Mouse (Mus musculus) erythroblast, adult 5-6 weeks (primary cell): ENCODE data around the gene Tnfrsf14. TPM values are rescaled to one million over a fixed set of nuclear protein-coding genes. Genes with fewer than 3 reads are reported as not detected.

Experiments used
- ATAC-seq: replicated peaks from 2 replicates; pipeline ENCODE4 v1.8.0; 2016; ENCODE audit warnings: moderate number of reproducible peaks, mild to moderate bottlenecking, moderate TSS enrichment, inconsistent platforms; ENCODE audit not compliant: poor library complexity, low FRiP score, severe bottlenecking
- total RNA-seq, 2 experiments: library from RNA; stranded (forward) in 1 of 2; stranded (reverse) in 1 of 2; fragments of 150-400 nt in 1 of 2; fragments of 200-764, 138-1000 nt in 1 of 2; gene quantifications; 2 replicates each; pipeline versions ENCODE4 v1.2.3 to v1.2.4; 2015 to 2017; ENCODE audit warnings: low replicate concordance in 2 of 2

Tnfrsf14 gene
- total RNA-seq, 2 experiments from 2014 or later, result 677 to 775 TPM

GRCm38 (mm10) chr4:154925413-154925812, 3.0 kb downstream of the Tnfrsf14 start:
- ATAC-seq, result 0 out of 2 replicates have a peak, but pooled peaks have one; percentile 10

- ATAC-seq, result no peak
These were observed 5.4 kb downstream of the Tnfrsf14 start for GRCm38 (mm10) chr4:154922931-154923330.

- no peak for ATAC-seq
These were observed 6.1 kb downstream of the Tnfrsf14 start for GRCm38 (mm10) chr4:154922291-154922690.

DNA sequence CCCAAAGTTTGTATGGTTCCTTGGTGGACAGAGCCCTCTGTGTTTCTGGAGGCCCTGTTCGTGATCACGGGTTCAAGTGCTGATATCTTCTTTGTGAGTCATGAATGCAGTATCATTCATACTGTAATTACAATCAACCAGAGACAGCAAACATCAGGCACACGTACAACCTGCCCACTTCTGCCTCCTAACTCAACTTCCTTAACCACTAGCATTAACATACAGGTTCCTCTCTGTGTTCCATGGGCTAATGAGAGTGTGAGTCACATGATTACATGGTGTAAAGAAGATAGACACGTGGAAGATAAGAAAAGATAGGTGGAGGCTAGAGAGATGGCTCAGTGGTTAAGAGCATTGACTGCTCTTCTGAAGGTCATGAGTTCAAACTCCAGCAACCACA, 11.7 kb downstream of the Tnfrsf14 start:
- ATAC-seq, result no peak

GRCm38 (mm10) chr4:154915286-154915685, 13.1 kb downstream of the Tnfrsf14 start:
- no peak for ATAC-seq

DNA sequence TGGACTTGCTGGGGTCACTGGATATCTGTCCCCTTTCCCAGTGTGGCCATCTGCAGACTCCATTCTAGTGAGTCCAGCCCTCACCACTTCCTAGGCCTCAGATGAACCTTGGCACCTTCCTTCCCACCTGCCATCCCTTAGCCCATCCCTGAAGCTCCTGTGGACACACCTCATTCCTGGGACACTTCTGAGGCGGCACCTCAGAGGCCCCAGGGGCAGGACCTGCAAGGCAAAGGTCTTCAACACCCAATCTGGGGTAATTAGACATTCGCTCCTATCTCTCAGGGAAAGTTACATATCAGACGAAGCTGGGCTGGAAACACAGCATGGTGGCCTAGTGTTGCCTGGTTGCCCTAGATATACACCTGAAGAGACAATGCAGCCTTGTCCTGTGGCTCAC, 13.7 kb downstream of the Tnfrsf14 start:
- ATAC-seq, result no peak

GRCm38 (mm10) chr4:154914252-154914651, 14.1 kb downstream of the Tnfrsf14 start:
- no peak for ATAC-seq

GRCm38 (mm10) chr4:154913845-154914244, 14.5 kb downstream of the Tnfrsf14 start:
- ATAC-seq, result no peak

GRCm38 (mm10) chr4:154911644-154912043, 16.7 kb downstream of the Tnfrsf14 start:
- peak; percentile 76 for ATAC-seq

DNA sequence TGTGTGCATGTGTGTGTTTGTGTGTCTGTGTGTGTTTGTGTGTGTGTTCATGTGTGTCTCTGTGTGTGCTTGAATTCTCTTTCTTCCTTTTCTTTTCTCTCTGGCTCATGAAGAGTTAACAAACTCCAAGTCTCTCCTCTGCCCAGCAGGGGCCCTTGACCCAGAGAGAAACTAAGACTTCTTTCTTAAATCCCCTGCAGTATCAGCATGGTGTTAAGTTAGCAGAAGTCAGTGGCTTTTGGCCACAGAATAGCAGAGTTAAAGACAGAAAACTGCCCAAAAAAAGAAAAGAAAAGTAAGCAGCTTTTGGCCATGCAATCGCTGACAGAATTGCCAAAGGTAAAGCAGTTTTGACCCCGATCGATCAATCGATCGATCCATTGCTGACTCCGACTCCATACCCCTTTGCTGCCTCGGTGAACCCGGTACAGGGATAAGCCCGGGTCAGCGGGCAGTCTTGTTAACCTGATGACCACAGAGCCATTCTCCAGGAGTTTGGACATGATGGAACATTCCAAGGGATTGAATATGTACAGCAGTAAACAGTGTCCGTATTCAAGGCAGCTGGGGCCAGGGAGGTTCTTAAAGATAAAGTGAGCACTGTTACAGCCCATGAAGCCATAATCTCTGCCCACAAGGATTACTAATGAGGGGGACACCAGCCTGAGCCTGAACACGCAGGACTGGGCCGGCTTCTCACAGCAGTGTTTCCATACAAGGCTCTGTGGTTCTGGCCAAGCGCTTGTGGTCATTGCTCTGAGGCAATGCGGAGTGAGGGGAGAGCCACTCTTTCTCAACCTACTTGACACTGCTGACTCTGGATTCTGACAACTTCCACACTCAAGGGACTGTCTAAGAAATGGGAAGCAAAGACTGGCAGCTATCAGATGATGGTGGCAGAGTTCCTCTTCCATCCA, 17.5 kb downstream of the Tnfrsf14 start:
- peak; percentile 46 for ATAC-seq

GRCm38 (mm10) chr4:154908490-154908889, 19.9 kb downstream of the Tnfrsf14 start:
- no peak for ATAC-seq

- peak; percentile 63 for ATAC-seq
These were observed 20.5 kb downstream of the Tnfrsf14 start for GRCm38 (mm10) chr4:154907833-154908232.

- ATAC-seq, result peak; percentile 86
These were observed 23.9 kb downstream of the Tnfrsf14 start for GRCm38 (mm10) chr4:154904185-154905071.

GRCm38 (mm10) chr4:154902371-154902770, 26.0 kb downstream of the Tnfrsf14 start:
- ATAC-seq, result no peak

- ATAC-seq, result peak; percentile 82
These were observed 29.6 kb downstream of the Tnfrsf14 start, which contains the start of gene Fam213b for GRCm38 (mm10) chr4:154898506-154899446. TSS of gene Fam213b (minus strand) at chr4:154899135.

GRCm38 (mm10) chr4:154897676-154898465, 30.5 kb downstream of the Tnfrsf14 start:
- ATAC-seq, result no peak

DNA sequence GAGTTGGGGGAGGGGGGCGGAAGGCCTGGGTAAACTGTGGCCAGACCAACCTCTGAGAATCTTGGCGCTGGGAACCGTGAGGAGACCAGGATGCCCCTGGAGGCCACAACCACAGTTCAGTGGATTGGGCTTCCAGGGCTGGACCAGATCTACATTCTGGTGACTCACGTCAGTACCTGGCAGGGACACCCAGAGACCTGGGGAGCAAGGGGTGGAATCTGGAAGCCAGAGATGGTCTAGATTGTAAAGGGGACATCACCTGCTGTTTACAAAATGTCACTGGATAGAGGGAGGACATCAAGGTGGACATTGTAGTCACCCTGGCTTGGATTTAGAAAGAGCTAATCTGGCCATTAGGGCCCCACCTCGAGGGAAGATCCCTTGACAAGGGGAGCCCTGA, 32.8 kb downstream of the Tnfrsf14 start:
- no peak for ATAC-seq

- no peak for ATAC-seq
These were observed 37.5 kb downstream of the Tnfrsf14 start for GRCm38 (mm10) chr4:154890887-154891286.
